Mouse (Mus musculus) forebrain, embryonic 13.5 days (tissue): ENCODE data around the gene Rcor3. TPM values are rescaled to one million over a fixed set of nuclear protein-coding genes. Genes with fewer than 3 reads are reported as not detected.

Source experiments
- ATAC-seq: fragments of 200-750 bp; cut with Nextera tagmentation; 2 replicates; pipeline ENCODE4 v1.8.0; 2017
- H3K27ac ChIP-seq: fragments of 300-500 bp; sonication (generic); 2 replicates; pipeline ENCODE4 v1.5.1; 2015; ENCODE audit warnings: inconsistent platforms, mild to moderate bottlenecking, moderate library complexity
- H3K27me3 ChIP-seq: fragments of 300-500 bp; sonication (generic); 2 replicates; pipeline ENCODE4 v1.6.1; 2015; ENCODE audit warnings: mild to moderate bottlenecking, inconsistent platforms
- H3K36me3 ChIP-seq: fragments of 300-500 bp; sonication (generic); 2 replicates; pipeline ENCODE4 v1.6.1; 2015; ENCODE audit warnings: mild to moderate bottlenecking, inconsistent platforms; ENCODE audit not compliant: poor library complexity, severe bottlenecking
- H3K4me1 ChIP-seq: fragments of 300-500 bp; sonication (generic); 2 replicates; pipeline ENCODE4 v1.6.1; 2015; ENCODE audit warnings: inconsistent platforms
- H3K4me2 ChIP-seq: fragments of 300-500 bp; sonication (generic); 2 replicates; pipeline ENCODE4 v1.6.1; 2015; ENCODE audit warnings: inconsistent platforms, mild to moderate bottlenecking, moderate library complexity
- H3K4me3 ChIP-seq: fragments of 300-500 bp; sonication (generic); 2 replicates; pipeline ENCODE4 v1.5.1; 2015; ENCODE audit warnings: mild to moderate bottlenecking, inconsistent platforms
- H3K9ac ChIP-seq: fragments of 300-500 bp; sonication (generic); 2 replicates; pipeline ENCODE4 v1.6.1; 2015; ENCODE audit warnings: mild to moderate bottlenecking, inconsistent platforms
- H3K9me3 ChIP-seq: fragments of 300-500 bp; sonication (generic); replicated peaks from 2 replicates; pipeline ENCODE4 v1.6.1; 2016; ENCODE audit warnings: inconsistent platforms
- WGBS: fragments of 180-500 bp; shearing (Covaris S2); methylation state at CpG from one replicate; pipeline ENCODE4 v1.1.7; 2015; 5-methylcytosine and 5-hydroxymethylcytosine counted together
- polyA plus RNA-seq: library from polyadenylated mRNA; unstranded; fragments of >200 nt; fragmentation: Nextera tagmentation; extraction: Ambion mirVana; gene quantifications from 2 replicates; pipeline ENCODE4 v1.2.1, GENCODE M21; 2015

Rcor3 gene
- polyA plus RNA-seq, 1 experiment from 2014 or later = 20.3 TPM

GRCm38 (mm10) chr1:192058911-192059310, 79.0 kb downstream of the Rcor3 start:
- Histone ChIP-seq H3K4me1 (no peaks in the 10 kb centered on the region), H3K4me3 (no peak overlapping the region), H3K36me3 (no peaks in the 10 kb centered on the region), H3K27ac (no peak overlapping the region), H3K9me3 (no peaks in the 10 kb centered on the region), H3K27me3 (no peaks in the 10 kb centered on the region), H3K9ac (no peak overlapping the region), H3K4me2 (no peak overlapping the region)
- 76% methylated on average over 10 of the region's 10 CpGs for WGBS
- no peak for ATAC-seq

GRCm38 (mm10) chr1:192053726-192054125, 84.1 kb downstream of the Rcor3 start:
- H3K27ac ChIP-seq = no peak overlapping the region
- no peak overlapping the region for H3K4me2 ChIP-seq
- no peaks in the 10 kb centered on the region for H3K9me3 ChIP-seq
- H3K9ac ChIP-seq = no peak overlapping the region
- no peaks in the 10 kb centered on the region for H3K27me3 ChIP-seq
- ATAC-seq = no peak
- WGBS = 55% methylated on average over 3 of the region's 3 CpGs
- H3K36me3 ChIP-seq = no peaks in the 10 kb centered on the region
- H3K4me1 ChIP-seq = no peaks in the 10 kb centered on the region
- H3K4me3 ChIP-seq = no peak overlapping the region

GRCm38 (mm10) chr1:192052986-192053385, 84.9 kb downstream of the Rcor3 start:
- no peaks in the 10 kb centered on the region for H3K36me3 ChIP-seq
- WGBS = 86% methylated on average over 5 of the region's 5 CpGs
- ATAC-seq = no peak

GRCm38 (mm10) chr1:192052461-192052860, 85.4 kb downstream of the Rcor3 start:
- H3K27me3 ChIP-seq = no peaks in the 10 kb centered on the region
- no peak overlapping the region for H3K4me2 ChIP-seq
- no peak overlapping the region for H3K4me3 ChIP-seq
- no peak overlapping the region for H3K27ac ChIP-seq
- no peaks in the 10 kb centered on the region for H3K36me3 ChIP-seq
- no peak overlapping the region for H3K9ac ChIP-seq
- no peaks in the 10 kb centered on the region for H3K9me3 ChIP-seq
- no peaks in the 10 kb centered on the region for H3K4me1 ChIP-seq
- 92% methylated on average over 8 of the region's 8 CpGs for WGBS
- no peak for ATAC-seq

More at GRCm38 (mm10) chr1:192052986-192053385, 84.9 kb downstream of the Rcor3 start:
- no peak overlapping the region for H3K4me2 ChIP-seq
- H3K27ac ChIP-seq = no peak overlapping the region
- no peaks in the 10 kb centered on the region for H3K27me3 ChIP-seq
- no peaks in the 10 kb centered on the region for H3K9me3 ChIP-seq
- no peaks in the 10 kb centered on the region for H3K4me1 ChIP-seq
- no peak overlapping the region for H3K4me3 ChIP-seq
- H3K9ac ChIP-seq = no peak overlapping the region

Other genes with a start within 250 kb of the Rcor3 start
- gene Slc30a1, start 231.3 kb downstream of the Rcor3 start, polyA plus RNA-seq = 1.6 and 1.8 TPM in 2 replicates
- gene Rd3, start 160.7 kb downstream of the Rcor3 start, polyA plus RNA-seq = 1.8 and 3.0 TPM in 2 replicates
- gene Traf5, start 45.5 kb downstream of the Rcor3 start, polyA plus RNA-seq = 2.7 and 4.1 TPM in 2 replicates
- gene Kcnh1, start 52.7 kb upstream of the Rcor3 start, polyA plus RNA-seq = 0.81 and 1.6 TPM in 2 replicates